Mouse (Mus musculus) heart, postnatal 0 days (tissue): ENCODE measurements around the gene Kcnh7.

Source experiments
- CTCF ChIP-seq: IDR thresholded peaks from 2 replicates; pipeline ENCODE4 v1.5.1; 2016; ENCODE audit warnings: antibody characterized with exemption, control low read depth, low read depth
- EP300 ChIP-seq: IDR thresholded peaks from 2 replicates; pipeline ENCODE4 v1.6.1; 2016; ENCODE audit warnings: antibody characterized with exemption, low read depth

DNA sequence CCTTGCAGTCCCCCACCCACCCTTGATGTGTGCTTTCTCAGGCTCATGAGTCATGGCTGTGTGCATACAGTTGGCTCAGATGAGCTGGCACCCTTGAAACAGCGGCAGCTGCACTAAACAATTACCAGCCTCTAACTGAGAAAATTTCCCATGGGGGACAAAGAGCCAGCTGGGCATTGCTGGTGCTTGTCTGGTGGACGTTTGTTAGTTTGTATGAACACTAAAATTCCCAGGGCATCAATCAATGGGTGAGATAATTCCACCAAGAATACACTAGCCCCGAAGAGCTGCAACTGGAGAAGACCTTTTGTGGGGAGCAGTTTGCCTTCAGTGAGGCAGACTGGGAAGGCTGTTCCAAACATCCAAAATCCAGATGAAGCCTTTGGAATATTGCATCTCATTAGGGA, 376.6 kb downstream of the Kcnh7 start:
- TF ChIP-seq CTCF = no peak
- TF ChIP-seq EP300 = no peak
